ENCODE assay signal across 8 mouse cellular contexts in the genomic region with DNA sequence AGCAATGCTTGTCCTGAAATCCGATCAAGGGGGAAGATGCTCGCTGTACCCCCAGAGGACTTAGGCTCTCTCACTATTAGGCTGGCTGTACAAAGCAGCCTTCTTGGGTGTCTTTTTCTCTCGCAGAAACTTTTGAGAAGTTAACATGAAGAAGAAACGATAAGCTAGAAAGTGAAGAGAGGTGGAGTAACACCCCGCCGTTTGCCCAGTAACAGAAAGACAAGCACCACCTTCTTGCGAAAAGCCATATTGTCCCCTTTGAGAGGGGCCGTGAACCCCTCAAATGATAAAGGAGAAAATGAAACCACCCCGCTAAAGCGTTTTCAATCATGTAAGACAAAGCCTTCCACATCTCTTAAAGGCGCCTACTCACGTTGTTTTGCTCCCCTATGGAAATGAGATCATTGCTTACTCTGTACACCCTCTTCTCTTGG. TPM values are rescaled to one million over a fixed set of nuclear protein-coding genes. Genes with fewer than 3 reads are reported as not detected.
DNase-seq lines count a peak whose midpoint lies in the region; ATAC-seq and TF ChIP-seq lines count a peak whose summit lies in the region.

No protein-coding gene starts in this region.

- peak overlapping the region; percentile 98 for H3K4me3 ChIP-seq in gastrocnemius, adult 2 months
- peak overlapping the region; percentile 92 for H3K4me3 ChIP-seq in E14TG2a.4 (replicated peaks; ENCODE audit: low read length)
- H3K4me3 ChIP-seq in limb, embryonic 13.5 days: peak overlapping the region; percentile 88
- peak overlapping the region; percentile 91 for H3K4me3 ChIP-seq in neural tube, embryonic 13.5 days

- H3K9me3 ChIP-seq in E14TG2a.4 (ENCODE audit: low read length): no peaks in the 10 kb centered on the region
- no peaks in the 10 kb centered on the region for H3K9me3 ChIP-seq in limb, embryonic 13.5 days
- no peaks in the 10 kb centered on the region for H3K9me3 ChIP-seq in neural tube, embryonic 13.5 days

- H3K4me1 ChIP-seq in E14TG2a.4 (replicated peaks; ENCODE audit: low read depth, low read length): peaks cover 22% of the 10 kb centered on the region
- H3K4me1 ChIP-seq in limb, embryonic 13.5 days: peaks cover 3% of the 10 kb centered on the region
- H3K4me1 ChIP-seq in neural tube, embryonic 13.5 days (replicated peaks): peaks cover 9% of the 10 kb centered on the region

- peak; percentile 53 for ATAC-seq in erythroblast, adult 5-6 weeks (replicated peaks; ENCODE audit: low FRiP score, poor library complexity, severe bottlenecking)
- ATAC-seq in limb, embryonic 13.5 days (ENCODE audit: low FRiP score, low read depth): no peak
- ATAC-seq in neural tube, embryonic 13.5 days (ENCODE audit: low read depth): no peak

- H3K27me3 ChIP-seq in E14TG2a.4 (ENCODE audit: insufficient read depth, low read length): peaks cover 7% of the 10 kb centered on the region
- no peaks in the 10 kb centered on the region for H3K27me3 ChIP-seq in limb, embryonic 13.5 days
- no peaks in the 10 kb centered on the region for H3K27me3 ChIP-seq in neural tube, embryonic 13.5 days

- TF ChIP-seq CTCF in gastrocnemius, adult 2 months (IDR thresholded peaks at IDR 0.05): no peak
- no peak for TF ChIP-seq CTCF in E14TG2a.4 (conservative IDR thresholded peaks at IDR 0.05; ENCODE audit: low read length)

- peak overlapping the region; percentile 72 for H3K4me2 ChIP-seq in limb, embryonic 13.5 days (replicated peaks)
- peak overlapping the region; percentile 79 for H3K4me2 ChIP-seq in neural tube, embryonic 13.5 days

- DNase-seq in gastrocnemius, adult 2 months: no peak
- no peak for DNase-seq in gastrocnemius, postnatal 10 days
- no peak for DNase-seq in spleen, postnatal 14 days (ENCODE audit: low spot score in 2 of 2)
- DNase-seq in kidney, adult 8-10 months: no peak

- peak overlapping the region; percentile 91 for H3K9ac ChIP-seq in limb, embryonic 13.5 days
- peak overlapping the region; percentile 85 for H3K9ac ChIP-seq in neural tube, embryonic 13.5 days

- WGBS in limb, embryonic 13.5 days: 3% methylated on average over 12 of the region's 12 CpGs
- 3% methylated on average over 12 of the region's 12 CpGs for WGBS in neural tube, embryonic 13.5 days

- no peaks in the 10 kb centered on the region for H3K36me3 ChIP-seq in E14TG2a.4 (ENCODE audit: insufficient read depth, low read length)
- no peaks in the 10 kb centered on the region for H3K36me3 ChIP-seq in limb, embryonic 13.5 days
- H3K36me3 ChIP-seq in neural tube, embryonic 13.5 days: no peaks in the 10 kb centered on the region

- intact Hi-C loops in gastrocnemius, adult 2 months (cut with DNase I): no loop called here

- peak overlapping the region; percentile 96 for H3K27ac ChIP-seq in gastrocnemius, adult 2 months
- 0 out of 2 replicates have a peak overlapping the region, but pooled peaks have one; percentile 77 for H3K27ac ChIP-seq in limb, embryonic 13.5 days
- peak overlapping the region; percentile 82; the same call in 1 of the 2 replicates for H3K27ac ChIP-seq in neural tube, embryonic 13.5 days (replicated peaks)

RNA-seq across cellular contexts. Expression of gene Tank, which starts 15.5 kb away (rescaled TPM):
- 10 to 100 TPM; 15.6 to 17.8 TPM for total RNA-seq in gastrocnemius, adult 2 months (2021)
- total RNA-seq in gastrocnemius, postnatal 10 days (2021): 10 to 100 TPM; 14.3 to 18.3 TPM
- 88.4 and 102 TPM in 2 replicates for total RNA-seq in erythroblast, adult 5-6 weeks (2015; ENCODE audit: low replicate concordance)
- 65.1 and 67.1 TPM in 2 replicates for total RNA-seq in erythroblast, adult 5-6 weeks (2017; ENCODE audit: low replicate concordance)
- polyA plus RNA-seq in limb, embryonic 13.5 days (2015; fragmentation: Nextera tagmentation; extraction: Ambion mirVana): 28.4 and 30.3 TPM in 2 replicates
- 25.7 and 26.8 TPM in 2 replicates for polyA plus RNA-seq in neural tube, embryonic 13.5 days (2015; fragmentation: Nextera tagmentation; extraction: Ambion mirVana)
